Mouse (Mus musculus): ENCODE measurements around the gene Aig1. TPM values are rescaled to one million over a fixed set of nuclear protein-coding genes. Genes with fewer than 3 reads are reported as not detected.

The Aig1 gene
- 10.9 TPM for polyA plus RNA-seq (2015; fragmentation: Illumina TruSeq; extraction: RNeasy Lipid Tissue Mini Kit (QIAGEN cat#74804); ENCODE audit: insufficient read depth, low read depth, low replicate concordance)

GRCm38 (mm10) chr10:13868371-13869321 is at the start of gene Aig1:
Gene Aig1, minus strand, starts transcription at chr10:13868980.

Other genes starting within 250 kb of the Aig1 start
- gene Hivep2, start 97.1 kb upstream of the Aig1 start, polyA plus RNA-seq (2015; fragmentation: Illumina TruSeq; extraction: RNeasy Lipid Tissue Mini Kit (QIAGEN cat#74804); ENCODE audit: insufficient read depth, low read depth, low replicate concordance), result 2.7 TPM